Mouse (Mus musculus) heart, postnatal 4 days (tissue): ENCODE measurements at regions not wholly inside any gene's neighbourhood (a gene's known extent, or its start where the extent isn't known, plus 50 kb on each side); places are given as distances from the start of the nearest gene placed in this dataset.

Source experiments
- DNase-seq: peaks from one replicate; pipeline ENCODE4 v3.0.0; 2021

GRCm38 (mm10) chr7:135997640-135998039, 281.5 kb upstream of the Mki67 start:
- DNase-seq, result no peak

- no peak for DNase-seq
Measured at GRCm38 (mm10) chr7:136002382-136002781, 286.2 kb upstream of the Mki67 start.

- DNase-seq, result no peak
Measured at GRCm38 (mm10) chr7:136003291-136003690, 287.1 kb upstream of the Mki67 start.

- DNase-seq, result no peak
Measured at GRCm38 (mm10) chr7:136007796-136008455, 291.8 kb upstream of the Mki67 start.

- DNase-seq, result no peak
Measured at GRCm38 (mm10) chr7:136008486-136008885, 292.3 kb upstream of the Mki67 start.

GRCm38 (mm10) chr7:136010013-136010412, 293.9 kb upstream of the Mki67 start:
- DNase-seq, result peak; percentile 76

GRCm38 (mm10) chr7:136014706-136015105, 298.5 kb upstream of the Mki67 start:
- no peak for DNase-seq

- peak; percentile 82 for DNase-seq
Measured at GRCm38 (mm10) chr7:136016918-136017317, 300.8 kb upstream of the Mki67 start.

GRCm38 (mm10) chr7:136020577-136020976, 304.4 kb upstream of the Mki67 start:
- DNase-seq, result no peak

GRCm38 (mm10) chr7:136021071-136021470, 304.9 kb upstream of the Mki67 start:
- no peak for DNase-seq

GRCm38 (mm10) chr7:136022781-136023448, 306.8 kb upstream of the Mki67 start:
- no peak for DNase-seq

GRCm38 (mm10) chr7:136026451-136026850, 310.3 kb upstream of the Mki67 start:
- no peak for DNase-seq

GRCm38 (mm10) chr7:136032026-136032425, 315.9 kb upstream of the Mki67 start:
- peak; percentile 32 for DNase-seq

- DNase-seq, result no peak
Measured at GRCm38 (mm10) chr7:136033536-136033935, 317.4 kb upstream of the Mki67 start.

GRCm38 (mm10) chr7:136035735-136036134, 319.6 kb upstream of the Mki67 start:
- DNase-seq, result no peak

GRCm38 (mm10) chr7:136038072-136038471, 321.9 kb upstream of the Mki67 start:
- no peak for DNase-seq

- no peak for DNase-seq
Measured at GRCm38 (mm10) chr7:136038906-136039305, 322.7 kb upstream of the Mki67 start.

- no peak for DNase-seq
Measured at GRCm38 (mm10) chr7:136041921-136042320, 325.8 kb upstream of the Mki67 start.

- peak; percentile 91 for DNase-seq
Measured at GRCm38 (mm10) chr7:136046645-136047363, 330.6 kb upstream of the Mki67 start.

GRCm38 (mm10) chr7:136047364-136047945, 331.3 kb upstream of the Mki67 start:
- no peak for DNase-seq

- DNase-seq, result peak; percentile 12
Measured at GRCm38 (mm10) chr7:136048925-136049586, 332.9 kb upstream of the Mki67 start.

GRCm38 (mm10) chr7:136049587-136049930, 333.4 kb upstream of the Mki67 start:
- no peak for DNase-seq

- peak; percentile 25 for DNase-seq
Measured at GRCm38 (mm10) chr7:136050116-136050515, 334.0 kb upstream of the Mki67 start.
